In genomic region chr16:25533206-25533580, GRCm38 (mm10) we compare ENCODE assay signal across 9 mouse cellular contexts.
A peak's percentile ranks its signal among the peaks of the same experiment; 100 is the strongest.
DNase-seq lines count a peak whose midpoint lies in the region; ATAC-seq lines count a peak whose summit lies in the region.
"Had no signal": no experiment of that assay in that cellular context is flagged by ENCODE, and none has a peak within 500 bp of the region (broad histone marks: within the 10 kb centered on the region; RNA-seq: fewer than 3 reads in every experiment).

No protein-coding gene starts in this region.

- peak; percentile 82 for ATAC-seq in hindbrain, embryonic 16.5 days
- no peak for ATAC-seq in hindbrain, embryonic 14.5 days (ENCODE audit: low FRiP score)
- no peak for ATAC-seq in erythroid progenitor cell, adult 5-6 weeks (replicated peaks; ENCODE audit: low FRiP score, poor library complexity, severe bottlenecking)

- no peaks in the 10 kb centered on the region for H3K9me3 ChIP-seq in hindbrain, embryonic 16.5 days (ENCODE audit: control insufficient read depth, low read length)
- H3K9me3 ChIP-seq in hindbrain, embryonic 14.5 days (ENCODE audit: control insufficient read depth, low read length), result no peaks in the 10 kb centered on the region
- H3K9me3 ChIP-seq: limb, embryonic 12.5 days had no signal

- no peaks in the 10 kb centered on the region for H3K36me3 ChIP-seq in hindbrain, embryonic 16.5 days (ENCODE audit: control insufficient read depth, insufficient read depth, low read length)
- H3K36me3 ChIP-seq in hindbrain, embryonic 14.5 days (replicated peaks; ENCODE audit: control insufficient read depth, insufficient read depth), result no peaks in the 10 kb centered on the region
- H3K36me3 ChIP-seq: limb, embryonic 12.5 days had no signal

- DNase-seq in hindbrain, embryonic 14.5 days (ENCODE audit: low spot score), result no peak
- DNase-seq in adipocyte (ENCODE audit: low spot score), result peak; percentile 100
- peak; percentile 93 to 96 for DNase-seq in cerebellum, postnatal 10 days
- peak; percentile 56 to 83 for DNase-seq in kidney, postnatal 36 days
- no peak for DNase-seq in liver
- no peak for DNase-seq in urinary bladder, postnatal 10 days (ENCODE audit: low spot score)

- WGBS in hindbrain, embryonic 16.5 days, result 54% methylated on average over 4 of the region's 4 CpGs
- WGBS in hindbrain, embryonic 14.5 days, result 82% methylated on average over 4 of the region's 4 CpGs

- H3K9ac ChIP-seq in hindbrain, embryonic 16.5 days (ENCODE audit: low read depth, low read length), result no peak overlapping the region
- H3K9ac ChIP-seq in hindbrain, embryonic 14.5 days, result no peak overlapping the region
- H3K9ac ChIP-seq: limb, embryonic 12.5 days had no signal

- H3K27me3 ChIP-seq in hindbrain, embryonic 16.5 days (replicated peaks; ENCODE audit: control insufficient read depth, insufficient read depth, low read length), result no peaks in the 10 kb centered on the region
- H3K27me3 ChIP-seq in hindbrain, embryonic 14.5 days (ENCODE audit: control insufficient read depth, insufficient read depth, low read length), result no peaks in the 10 kb centered on the region
- H3K27me3 ChIP-seq: limb, embryonic 12.5 days had no signal

- H3K4me2 ChIP-seq in hindbrain, embryonic 16.5 days (ENCODE audit: low read length), result no peak overlapping the region
- H3K4me2 ChIP-seq in hindbrain, embryonic 14.5 days (replicated peaks), result no peak overlapping the region
- H3K4me2 ChIP-seq: limb, embryonic 12.5 days had no signal

- H3K4me1 ChIP-seq in hindbrain, embryonic 16.5 days (ENCODE audit: control insufficient read depth, insufficient read depth, low read depth, low read length), result no peaks in the 10 kb centered on the region
- no peaks in the 10 kb centered on the region for H3K4me1 ChIP-seq in hindbrain, embryonic 14.5 days (replicated peaks; ENCODE audit: control insufficient read depth, insufficient read depth, low read length)
- H3K4me1 ChIP-seq: limb, embryonic 12.5 days had no signal

- no peak overlapping the region for H3K4me3 ChIP-seq in hindbrain, embryonic 16.5 days (ENCODE audit: low read length)
- H3K4me3 ChIP-seq in hindbrain, embryonic 14.5 days (replicated peaks; ENCODE audit: low read length), result no peak overlapping the region
- H3K4me3 ChIP-seq: limb, embryonic 12.5 days had no signal

- no peak overlapping the region for H3K27ac ChIP-seq in hindbrain, embryonic 16.5 days (ENCODE audit: low read depth, low read length)
- no peak overlapping the region for H3K27ac ChIP-seq in hindbrain, embryonic 14.5 days
- H3K27ac ChIP-seq: limb, embryonic 12.5 days had no signal

Comparison
In these comparisons a context has a peak if more than half of its experiments do, and no peak if none do; other contexts are left out.
1. DNase-seq: peak in adipocyte (single experiment), cerebellum, postnatal 10 days (2 of 2) and kidney, postnatal 36 days (2 of 2); none in hindbrain, embryonic 14.5 days (single experiment), liver (single experiment) and urinary bladder, postnatal 10 days (single experiment).